Mouse (Mus musculus) layer of hippocampus, postnatal 10 days (tissue): ENCODE data around the gene Spns3. TPM values are rescaled to one million over a fixed set of nuclear protein-coding genes. Genes with fewer than 3 reads are reported as not detected.

ENCODE experiments used
- DNase-seq, 2 experiments: peaks; one replicate each; pipeline ENCODE4 v3.0.0; 2021; ENCODE audit warnings: low spot score in 2 of 2
- total RNA-seq, 2 experiments: library from RNA; stranded (reverse); gene quantifications; 2 replicates each; pipeline ENCODE4 v1.2.3; 2021

The Spns3 gene
- total RNA-seq, 2 experiments from 2014 or later: 0.18 to 0.22 TPM

GRCm38 (mm10) chr11:72457995-72458496 lies 92.3 kb downstream of the Spns3 start:
- DNase-seq: no peak

- DNase-seq: peak; percentile 51 to 63
Observed at GRCm38 (mm10) chr11:72455694-72456093, 94.6 kb downstream of the Spns3 start.

- no peak for DNase-seq
Observed at GRCm38 (mm10) chr11:72453105-72453953, 97.0 kb downstream of the Spns3 start.

GRCm38 (mm10) chr11:72452140-72452665 lies 98.1 kb downstream of the Spns3 start:
- no peak for DNase-seq

- DNase-seq: no peak
Observed at GRCm38 (mm10) chr11:72447475-72447874, 102.8 kb downstream of the Spns3 start.

- peak; percentile 64 to 68 for DNase-seq
Observed at GRCm38 (mm10) chr11:72446311-72447105, 103.8 kb downstream of the Spns3 start.

Other genes with a start within 250 kb of the Spns3 start
- 1 to 10 TPM; 1.9 to 2.5 TPM for gene Xaf1, start 248.9 kb downstream of the Spns3 start, total RNA-seq
- not detected for gene Fbxo39, start 236.1 kb downstream of the Spns3 start, total RNA-seq
- gene Tekt1, start 188.1 kb downstream of the Spns3 start, total RNA-seq: 1 to 10 TPM; 2.5 to 4.7 TPM
- gene Smtnl2, start 138.8 kb downstream of the Spns3 start, total RNA-seq: 1 to 10 TPM; 4.5 to 5.0 TPM
- gene Ggt6, start 115.0 kb downstream of the Spns3 start, total RNA-seq: not detected
- 10 to 100 TPM; 50.2 to 55.0 TPM for gene Mybbp1a, start 109.2 kb downstream of the Spns3 start, total RNA-seq
- gene Spns2, start 60.6 kb downstream of the Spns3 start, total RNA-seq: 10 to 100 TPM; 58.4 to 59.6 TPM
- gene Ube2g1, start 56.8 kb upstream of the Spns3 start, total RNA-seq: 10 to 100 TPM; 50.4 to 52.6 TPM
- 10 to 100 TPM; 44.4 to 50.0 TPM for gene Ankfy1, start 139.5 kb upstream of the Spns3 start, total RNA-seq
- gene Cyb5d2, start 245.6 kb upstream of the Spns3 start, total RNA-seq: 10 to 100 TPM; 11.1 to 12.3 TPM
- gene Zzef1, start 245.7 kb upstream of the Spns3 start, total RNA-seq: 10 to 100 TPM; 47.4 to 52.0 TPM